Mouse (Mus musculus) heart, adult 18-20 months (tissue): ENCODE results near the gene Armh3. TPM values are rescaled to one million over a fixed set of nuclear protein-coding genes. Genes with fewer than 3 reads are reported as not detected.
A peak's percentile ranks its signal among the peaks of the same experiment; 100 is the strongest.
"Not testable (repeated sequence)": the region's sequence is repeated elsewhere in the genome, so short reads cannot be mapped to it uniquely, and the experiment has no call there.

Source experiments
- DNase-seq, 2 experiments: peaks; one replicate each; pipeline ENCODE4 v3.0.0; 2021 to 2022; ENCODE audit warnings: mixed read lengths in 1 of 2
- total RNA-seq, 2 experiments: library from RNA; stranded (reverse); gene quantifications; 2 replicates each; pipeline ENCODE4 v1.2.3; 2021

Gene Armh3
- total RNA-seq, 2 experiments from 2014 or later = 16.2 to 17.2 TPM

DNA sequence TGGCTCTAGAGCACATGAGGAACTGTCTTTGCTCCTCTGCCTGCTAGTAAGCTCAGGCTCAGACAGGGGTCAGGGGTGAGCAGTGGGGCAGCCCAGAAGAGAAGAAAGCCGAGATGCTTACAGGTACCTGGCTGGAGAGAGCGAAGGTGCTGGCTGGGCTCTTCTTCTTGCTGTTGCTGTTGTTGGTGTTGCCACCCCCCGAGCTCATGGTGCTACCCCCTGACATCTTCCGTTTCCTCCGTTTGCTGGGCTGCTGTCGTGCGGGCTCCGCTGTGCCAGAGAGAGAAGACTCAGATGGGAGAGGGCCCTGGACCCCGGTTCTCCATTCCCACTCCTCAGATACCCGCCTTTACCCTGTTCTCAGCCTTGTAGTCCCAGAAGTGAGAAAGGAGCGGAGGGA lies 35.6 kb upstream of the Armh3 start:
- no peak for DNase-seq

DNA sequence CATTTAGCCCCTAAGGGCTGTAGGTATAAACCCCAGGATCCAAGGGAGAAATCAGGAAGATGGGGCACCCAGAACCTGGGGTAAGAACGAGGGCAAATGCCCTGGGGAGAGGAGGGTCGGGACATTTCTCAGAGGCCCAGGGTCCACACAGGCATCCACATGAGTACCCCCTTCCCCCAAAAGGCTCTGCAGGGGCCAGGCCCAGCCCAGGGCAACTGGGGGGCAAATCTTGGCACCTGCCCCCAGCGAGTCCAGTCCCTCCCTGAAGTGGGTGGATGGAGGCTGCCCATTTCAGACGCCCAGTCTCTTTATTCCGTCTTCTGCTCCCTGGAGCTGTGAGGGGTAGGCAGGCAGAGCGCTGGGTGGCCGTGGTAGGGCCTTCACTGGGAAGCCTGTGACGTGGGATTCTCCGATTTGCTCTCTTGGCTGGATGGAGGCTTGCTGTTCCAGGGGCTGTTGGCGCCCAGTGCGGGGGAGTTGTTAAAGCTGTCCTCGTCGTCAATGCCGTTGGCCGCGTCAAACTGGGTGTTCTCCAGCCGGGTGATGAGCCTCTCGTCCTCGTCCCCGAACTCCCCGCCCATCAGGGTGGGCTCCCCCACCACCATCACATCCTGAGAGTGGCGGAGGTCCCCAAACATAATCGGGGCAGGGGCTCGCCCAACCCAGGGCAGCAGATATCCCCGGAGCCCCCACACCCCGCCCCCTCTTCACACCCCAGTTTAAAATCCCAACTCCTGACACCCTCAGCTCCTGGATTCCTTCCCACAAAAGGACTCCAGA lies 34.6 kb upstream of the Armh3 start:
- no peak for DNase-seq

GRCm38 (mm10) chr19:46031689-46032432 lies 33.6 kb upstream of the Armh3 start:
- DNase-seq = peak in 1 of 2 experiments; percentile 33

GRCm38 (mm10) chr19:46030196-46030983 lies 32.1 kb upstream of the Armh3 start:
- DNase-seq = no peak

DNA sequence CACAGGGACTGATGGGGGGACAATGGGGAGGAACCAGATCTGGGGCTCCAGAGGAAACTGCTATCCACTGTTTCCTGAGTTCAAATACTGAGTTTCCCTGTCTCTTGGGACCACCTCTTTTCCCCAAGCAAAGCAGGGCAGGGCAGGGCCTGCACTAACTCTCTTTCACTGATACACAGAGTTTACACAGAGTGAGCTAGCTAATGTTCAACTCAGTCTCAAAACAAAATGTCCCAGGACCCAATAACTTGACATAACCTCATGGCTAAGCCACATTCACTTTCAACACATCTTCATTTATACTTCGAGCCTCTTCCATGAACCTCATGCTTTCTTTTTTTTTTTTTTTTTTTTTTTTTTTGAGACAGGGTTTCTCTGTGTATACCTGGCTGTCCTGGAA lies 31.4 kb upstream of the Armh3 start:
- no peak for DNase-seq

GRCm38 (mm10) chr19:46028747-46029320 lies 30.5 kb upstream of the Armh3 start:
- DNase-seq = no peak

GRCm38 (mm10) chr19:46026567-46026966 lies 28.3 kb upstream of the Armh3 start:
- DNase-seq = no peak

GRCm38 (mm10) chr19:46024959-46025358 lies 26.7 kb upstream of the Armh3 start:
- no peak for DNase-seq

DNA sequence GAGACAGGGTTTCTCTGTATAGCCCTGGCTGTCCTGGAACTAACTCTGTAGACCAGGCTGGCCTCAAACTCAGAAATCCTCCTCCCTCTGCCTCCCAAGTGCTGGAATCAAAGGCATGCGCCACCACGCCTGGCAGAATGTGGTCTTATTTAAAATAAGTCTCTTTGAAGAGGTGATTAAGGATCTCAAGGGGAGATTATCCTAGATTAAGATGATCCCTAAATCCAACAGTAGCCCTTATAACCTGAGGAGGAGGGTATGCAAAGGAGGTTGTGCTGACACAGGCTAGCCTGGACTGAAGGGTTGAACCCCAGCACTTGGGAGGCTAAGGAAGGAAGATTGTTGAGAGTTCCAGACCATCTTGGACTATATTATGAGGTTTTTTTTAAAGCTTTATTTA lies 17.7 kb upstream of the Armh3 start:
- DNase-seq = no peak

DNA sequence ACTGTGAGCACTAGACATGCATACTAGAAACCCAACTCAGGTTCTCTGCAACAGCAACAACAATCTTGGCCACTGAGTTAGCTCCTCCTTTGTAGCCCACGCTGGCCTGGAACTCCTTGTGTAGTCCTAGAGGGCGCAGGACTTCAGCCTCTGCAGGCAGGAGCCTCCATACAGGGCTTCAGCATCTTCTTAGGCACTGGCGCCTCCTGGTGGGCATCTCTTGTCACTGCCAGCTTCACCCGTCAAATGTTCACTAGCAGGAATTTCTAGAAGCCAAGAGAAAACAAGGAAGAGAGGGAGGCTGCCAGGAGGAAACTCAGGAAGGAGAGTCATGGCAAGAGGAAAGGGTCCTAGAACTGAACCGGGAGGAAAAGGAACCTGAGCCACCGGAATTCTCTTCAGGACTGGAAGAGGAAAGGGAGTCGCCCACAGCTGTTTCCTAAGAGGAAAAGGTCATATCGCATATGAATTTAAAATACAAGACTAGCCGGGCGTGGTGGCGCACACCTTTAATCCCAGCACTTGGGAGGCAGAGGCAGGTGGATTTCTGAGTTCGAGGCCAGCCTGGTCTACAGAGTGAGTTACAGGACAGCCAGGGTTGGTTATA lies 16.4 kb upstream of the Armh3 start:
- peak; percentile 91 to 96 for DNase-seq

GRCm38 (mm10) chr19:46005680-46006079 lies 7.4 kb upstream of the Armh3 start:
- no peak for DNase-seq

- no peak for DNase-seq
Observed at GRCm38 (mm10) chr19:46004814-46005466, 6.7 kb upstream of the Armh3 start.

GRCm38 (mm10) chr19:46003371-46004226 lies 5.3 kb upstream of the Armh3 start, which contains the start of gene Hps6:
Gene Hps6, plus strand, starts transcription at chr19:46003508.
- peak; percentile 94 to 96 for DNase-seq

DNA sequence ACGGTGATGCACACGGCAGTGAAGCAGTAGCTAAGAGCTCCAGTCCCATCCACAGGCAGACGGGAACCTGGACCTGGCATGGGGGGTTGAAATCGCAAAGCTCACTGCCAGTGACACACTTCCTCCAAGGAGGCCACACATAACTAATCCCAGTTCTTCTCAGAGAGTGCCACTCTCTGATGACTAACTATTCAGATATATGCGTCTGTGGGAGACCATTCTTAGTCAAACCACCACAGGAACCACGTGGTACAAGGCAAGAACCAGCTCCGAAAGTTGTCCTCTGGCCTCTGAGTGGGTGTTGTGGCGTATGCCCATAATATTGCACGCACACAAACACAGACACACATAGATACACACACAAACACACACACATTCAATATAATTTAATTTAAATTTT lies 4.0 kb upstream of the Armh3 start:
- DNase-seq = no peak

- no peak for DNase-seq
Observed at GRCm38 (mm10) chr19:45999378-45999777, 1.1 kb upstream of the Armh3 start.

GRCm38 (mm10) chr19:45998694-45999217 lies 468 bp upstream of the Armh3 start:
- no peak for DNase-seq

- no peak for DNase-seq
Observed at GRCm38 (mm10) chr19:45997365-45997764, 923 bp downstream of the Armh3 start.

- no peak for DNase-seq
Observed at GRCm38 (mm10) chr19:45993981-45994737, 4.1 kb downstream of the Armh3 start.

GRCm38 (mm10) chr19:45993441-45993840 lies 4.8 kb downstream of the Armh3 start:
- not testable (repeated sequence) for DNase-seq
